15 mouse cellular contexts compared by ENCODE assay signal in genomic region chrX:99876781-99877180, GRCm38 (mm10). TPM values are rescaled to one million over a fixed set of nuclear protein-coding genes. Genes with fewer than 3 reads are reported as not detected.
"Had no signal": no experiment of that assay in that cellular context is flagged by ENCODE, and none has a peak within 500 bp of the region (broad histone marks: within the 10 kb centered on the region; RNA-seq: fewer than 3 reads in every experiment).

No protein-coding gene starts in this region.

- H3K9me3 ChIP-seq: limb, embryonic 13.5 days; midbrain, embryonic 12.5 days; neural tube, embryonic 13.5 days; stomach, embryonic 15.5 days had no signal

- H3K4me1 ChIP-seq: limb, embryonic 13.5 days; midbrain, embryonic 12.5 days; neural tube, embryonic 13.5 days; stomach, embryonic 15.5 days had no signal

- H3K4me3 ChIP-seq: limb, embryonic 13.5 days; midbrain, embryonic 12.5 days; neural tube, embryonic 13.5 days; stomach, embryonic 15.5 days had no signal

- H3K27me3 ChIP-seq: stomach, embryonic 15.5 days had no signal

- H3K36me3 ChIP-seq: limb, embryonic 13.5 days; midbrain, embryonic 12.5 days; neural tube, embryonic 13.5 days; stomach, embryonic 15.5 days had no signal

- H3K27ac ChIP-seq: limb, embryonic 13.5 days; liver, embryonic 14.5 days; midbrain, embryonic 12.5 days; neural tube, embryonic 13.5 days; stomach, embryonic 15.5 days had no signal

- DNase-seq: kidney, postnatal 36 days; layer of hippocampus, adult 9-11 months; layer of hippocampus, postnatal 36 days; lung, adult 18-20 months; retina, postnatal 1 day; thymus, postnatal 36 days had no signal

RNA-seq across cellular contexts. Expression of gene Tmem28, which starts 56.0 kb away (rescaled TPM):
- total RNA-seq: liver, adult 2 months; megakaryocyte-erythroid progenitor cell, adult 5-6 weeks had no signal
- polyA plus RNA-seq: liver, adult 2 months; lung, embryonic 16.5 days; thymus, postnatal 0 days had no signal
